In the genomic region with DNA sequence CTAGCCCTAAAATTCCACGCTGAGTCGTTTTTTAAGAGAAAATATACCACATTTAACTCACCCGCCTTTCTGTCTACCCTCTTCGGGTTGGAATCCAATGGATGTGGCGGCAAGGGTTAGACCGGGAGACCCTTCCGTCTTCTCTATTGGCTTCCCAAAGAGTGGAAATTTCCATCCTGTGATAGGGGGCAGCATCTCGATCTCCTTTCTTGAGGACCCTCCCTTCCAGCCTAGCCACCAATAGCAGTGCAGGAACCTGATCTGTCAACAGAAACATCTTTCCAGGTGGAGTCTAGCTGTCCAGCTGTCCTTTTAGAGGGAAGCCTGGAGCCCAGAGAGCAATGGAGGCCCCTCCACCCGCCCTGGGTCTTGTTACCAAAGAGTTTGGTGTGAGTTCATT, we compare ENCODE assay signal across 9 mouse cellular contexts. TPM values are rescaled to one million over a fixed set of nuclear protein-coding genes. Genes with fewer than 3 reads are reported as not detected.
DNase-seq lines count a peak whose midpoint lies in the region; ATAC-seq and TF ChIP-seq lines count a peak whose summit lies in the region.
"Had no signal": no experiment of that assay in that cellular context is flagged by ENCODE, and none has a peak within 500 bp of the region (broad histone marks: within the 10 kb centered on the region; RNA-seq: fewer than 3 reads in every experiment).

Gene Slc38a4, minus strand, starts transcription at position 163 of the 400 bp plus-strand sequence.

- H3K27ac ChIP-seq in kidney, adult 2 months (ENCODE audit: insufficient read depth, low read depth, low read length), result no peak within 1 kb of the TSS
- H3K27ac ChIP-seq in forebrain, embryonic 16.5 days (ENCODE audit: low read length), result no peak within 1 kb of the TSS
- H3K27ac ChIP-seq in hindbrain, embryonic 15.5 days (replicated peaks), result no peak within 1 kb of the TSS
- H3K27ac ChIP-seq in midbrain, embryonic 15.5 days, result no peak within 1 kb of the TSS

- no peaks in the 10 kb centered on the region for H3K4me1 ChIP-seq in kidney, adult 2 months (ENCODE audit: control insufficient read depth, insufficient read depth, low read length)
- H3K4me1 ChIP-seq in forebrain, embryonic 16.5 days (replicated peaks; ENCODE audit: control insufficient read depth, insufficient read depth, low read length), result 0 out of 2 replicates have a peak, but pooled peaks cover 9% of the 10 kb centered on the region
- peaks cover 14% of the 10 kb centered on the region for H3K4me1 ChIP-seq in hindbrain, embryonic 15.5 days (replicated peaks)
- H3K4me1 ChIP-seq in midbrain, embryonic 15.5 days, result peaks cover 14% of the 10 kb centered on the region

- DNase-seq in kidney, adult 2 months, result no peak
- DNase-seq in kidney, postnatal 25 days, result no peak
- DNase-seq in frontal cortex, postnatal 10 days (ENCODE audit: low spot score in 2 of 2), result no peak
- no peak for DNase-seq in MN1 (ENCODE audit: low spot score)
- no peak for DNase-seq in c-Kit-positive CD71-positive TER-119-positive erythroid progenitor cells, embryonic 14.5 days (ENCODE audit: low spot score)

- H3K4me3 ChIP-seq in kidney, adult 2 months (ENCODE audit: insufficient read depth, low read depth, low read length), result peak within 1 kb of the TSS; percentile 3; the same call in 1 of the 2 replicates
- peak within 1 kb of the TSS; percentile 28 for H3K4me3 ChIP-seq in forebrain, embryonic 16.5 days (replicated peaks; ENCODE audit: low read length)
- H3K4me3 ChIP-seq in hindbrain, embryonic 15.5 days, result peak within 1 kb of the TSS; percentile 30
- H3K4me3 ChIP-seq in midbrain, embryonic 15.5 days, result peak within 1 kb of the TSS; percentile 33

- no peaks in the 10 kb centered on the region for H3K36me3 ChIP-seq in kidney, adult 2 months (ENCODE audit: control insufficient read depth, insufficient read depth, low read length)
- H3K36me3 ChIP-seq in forebrain, embryonic 16.5 days (ENCODE audit: control insufficient read depth, insufficient read depth), result no peaks in the 10 kb centered on the region
- no peaks in the 10 kb centered on the region for H3K36me3 ChIP-seq in hindbrain, embryonic 15.5 days
- no peaks in the 10 kb centered on the region for H3K36me3 ChIP-seq in midbrain, embryonic 15.5 days (replicated peaks)

- 0 out of 2 replicates have a peak within 1 kb of the TSS, but pooled peaks have one; percentile 11 for H3K9ac ChIP-seq in forebrain, embryonic 16.5 days (replicated peaks; ENCODE audit: low read depth, low read length)
- no peak within 1 kb of the TSS for H3K9ac ChIP-seq in hindbrain, embryonic 15.5 days
- no peak within 1 kb of the TSS for H3K9ac ChIP-seq in midbrain, embryonic 15.5 days

- no peak for TF ChIP-seq POLR2A in kidney, adult 2 months (IDR thresholded peaks at IDR 0.05; ENCODE audit: low read depth, low read length)

- no peak for ATAC-seq in forebrain, embryonic 16.5 days
- no peak for ATAC-seq in hindbrain, embryonic 15.5 days (ENCODE audit: low FRiP score, low read depth)
- no peak for ATAC-seq in midbrain, embryonic 15.5 days (replicated peaks)

- 68% methylated on average over 9 of the region's 9 CpGs for WGBS in kidney, adult 2 months
- WGBS in forebrain, embryonic 16.5 days, result 55% methylated on average over 9 of the region's 9 CpGs
- 54% methylated on average over 9 of the region's 9 CpGs for WGBS in hindbrain, embryonic 15.5 days
- WGBS in midbrain, embryonic 15.5 days, result 61% methylated on average over 9 of the region's 9 CpGs

- peak within 1 kb of the TSS; percentile 51 for H3K4me2 ChIP-seq in forebrain, embryonic 16.5 days (ENCODE audit: low read length)
- peak within 1 kb of the TSS; percentile 55 for H3K4me2 ChIP-seq in hindbrain, embryonic 15.5 days
- peak within 1 kb of the TSS; percentile 53 for H3K4me2 ChIP-seq in midbrain, embryonic 15.5 days

- H3K9me3 ChIP-seq in forebrain, embryonic 16.5 days (ENCODE audit: control insufficient read depth, low read length), result peaks cover 3% of the 10 kb centered on the region; the same call in 1 of the 2 replicates
- no peaks in the 10 kb centered on the region for H3K9me3 ChIP-seq in hindbrain, embryonic 15.5 days
- H3K9me3 ChIP-seq in midbrain, embryonic 15.5 days, result 0 out of 2 replicates have a peak, but pooled peaks cover 10% of the 10 kb centered on the region

- H3K27me3 ChIP-seq in kidney, adult 2 months (replicated peaks; ENCODE audit: control insufficient read depth, insufficient read depth, low read length), result no peaks in the 10 kb centered on the region
- no peaks in the 10 kb centered on the region; the same call in 1 of the 2 replicates for H3K27me3 ChIP-seq in forebrain, embryonic 16.5 days (replicated peaks; ENCODE audit: control insufficient read depth, insufficient read depth, low read length)
- 0 out of 2 replicates have a peak, but pooled peaks cover 2% of the 10 kb centered on the region for H3K27me3 ChIP-seq in hindbrain, embryonic 15.5 days
- H3K27me3 ChIP-seq in midbrain, embryonic 15.5 days (replicated peaks), result no peaks in the 10 kb centered on the region
- H3K27me3 ChIP-seq: CH12.LX had no signal

- no peak for TF ChIP-seq CTCF in kidney, adult 2 months (conservative IDR thresholded peaks at IDR 0.05; ENCODE audit: insufficient read depth, insufficient read length, low read depth, low read length)

RNA-seq across cellular contexts. Expression of gene Slc38a4, which starts in this region (rescaled TPM):
- 2.6 and 2.7 TPM in 2 replicates for polyA plus RNA-seq in kidney, adult 2 months (2012; rRNA removed)
- 3.7 and 5.0 TPM in 2 replicates for polyA plus RNA-seq in forebrain, embryonic 16.5 days (2015; fragmentation: Nextera tagmentation; extraction: Ambion mirVana)
- polyA plus RNA-seq in hindbrain, embryonic 15.5 days (2015; fragmentation: Nextera tagmentation; extraction: Ambion mirVana), result 3.2 and 3.7 TPM in 2 replicates
- 4.1 TPM in 2 replicates for polyA plus RNA-seq in midbrain, embryonic 15.5 days (2015; fragmentation: Nextera tagmentation; extraction: Ambion mirVana)
